ENCODE assay signal across 8 mouse cellular contexts in the genomic region with DNA sequence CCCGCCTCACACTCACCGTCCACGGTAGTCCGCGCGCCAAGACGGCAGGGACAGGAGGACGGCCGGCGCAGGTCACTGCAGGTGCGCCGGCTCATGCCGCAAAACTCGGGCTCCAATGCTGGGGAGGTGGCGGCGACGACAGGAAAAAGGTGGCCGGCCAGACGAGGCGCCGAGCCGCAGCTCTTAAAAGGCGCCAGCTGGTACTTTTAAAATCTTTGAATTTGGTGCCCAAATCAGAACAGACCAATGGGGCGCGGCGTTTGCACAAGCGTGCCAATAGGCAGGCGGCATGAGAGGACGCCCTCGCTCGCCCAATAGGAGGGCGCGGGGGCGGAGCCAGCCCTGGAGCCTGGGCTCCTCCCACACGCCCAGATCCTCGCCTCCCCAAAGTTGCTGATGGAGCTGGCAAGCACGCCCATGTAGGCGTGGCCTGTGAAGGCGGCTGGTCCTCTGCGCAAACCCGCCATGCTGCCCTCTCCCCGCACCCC. TPM values are rescaled to one million over a fixed set of nuclear protein-coding genes. Genes with fewer than 3 reads are reported as not detected.
DNase-seq lines count a peak whose midpoint lies in the region; ATAC-seq and TF ChIP-seq lines count a peak whose summit lies in the region.

A gene (minus strand): TSS at position 358 of the 488 bp plus-strand sequence.

- H3K4me1 ChIP-seq in embryonic fibroblast, embryonic 13.5 days (ENCODE audit: control insufficient read depth, insufficient read depth, low read length) = no peaks in the 10 kb centered on the region; the same call in 1 of the 2 replicates
- H3K4me1 ChIP-seq in heart, embryonic 10.5 days = peaks cover 8% of the 10 kb centered on the region
- H3K4me1 ChIP-seq in kidney, embryonic 15.5 days = peaks cover 38% of the 10 kb centered on the region
- peaks cover 18% of the 10 kb centered on the region for H3K4me1 ChIP-seq in liver, embryonic 11.5 days (replicated peaks; ENCODE audit: control insufficient read depth, insufficient read depth, low read length)
- peaks cover 5% of the 10 kb centered on the region for H3K4me1 ChIP-seq in stomach, embryonic 14.5 days (ENCODE audit: control insufficient read depth, insufficient read depth, low read length)

- peak within 1 kb of the TSS; percentile 10 for H3ac ChIP-seq in myocyte (ENCODE audit: control insufficient read depth, insufficient read length)

- peak within 1 kb of the TSS; percentile 91 for H3K4me2 ChIP-seq in kidney, embryonic 15.5 days
- H3K4me2 ChIP-seq in liver, embryonic 11.5 days = peak within 1 kb of the TSS; percentile 89
- peak within 1 kb of the TSS; percentile 97 for H3K4me2 ChIP-seq in myocyte (ENCODE audit: low read depth)
- H3K4me2 ChIP-seq in stomach, embryonic 14.5 days (replicated peaks; ENCODE audit: low read depth, low read length) = peak within 1 kb of the TSS; percentile 83

- WGBS in heart, embryonic 10.5 days = under 1% methylated on average over 42 of the region's 42 CpGs
- under 1% methylated on average over 42 of the region's 42 CpGs for whole genome bisulfite sequencing in kidney, embryonic 15.5 days
- WGBS in liver, embryonic 11.5 days = under 1% methylated on average over 42 of the region's 42 CpGs
- WGBS in stomach, embryonic 14.5 days = under 1% methylated on average over 42 of the region's 42 CpGs

- H3K27me3 ChIP-seq in heart, embryonic 10.5 days (ENCODE audit: insufficient read depth, poor library complexity, severe bottlenecking) = no peaks in the 10 kb centered on the region
- H3K27me3 ChIP-seq in kidney, embryonic 15.5 days = no peaks in the 10 kb centered on the region
- H3K27me3 ChIP-seq in liver, embryonic 11.5 days (replicated peaks; ENCODE audit: control insufficient read depth, insufficient read depth, low read length) = no peaks in the 10 kb centered on the region
- no peaks in the 10 kb centered on the region for H3K27me3 ChIP-seq in myocyte (ENCODE audit: control insufficient read depth, insufficient read depth, insufficient read length)
- H3K27me3 ChIP-seq in stomach, embryonic 14.5 days (ENCODE audit: control insufficient read depth, insufficient read depth, low read length) = no peaks in the 10 kb centered on the region

- peak within 1 kb of the TSS; percentile 74 for H3K9ac ChIP-seq in kidney, embryonic 15.5 days
- peak within 1 kb of the TSS; percentile 94 for H3K9ac ChIP-seq in liver, embryonic 11.5 days (ENCODE audit: low read depth, low read length)
- peak within 1 kb of the TSS; percentile 68 for H3K9ac ChIP-seq in stomach, embryonic 14.5 days (replicated peaks; ENCODE audit: low read depth, low read length)

- peaks cover 46% of the 10 kb centered on the region for H3K79me2 ChIP-seq in myocyte (ENCODE audit: control insufficient read depth, insufficient read depth)

- ATAC-seq in kidney, embryonic 15.5 days (replicated peaks; ENCODE audit: low FRiP score) = peak; percentile 96
- peak; percentile 89 for ATAC-seq in liver, embryonic 11.5 days (replicated peaks; ENCODE audit: low FRiP score)
- peak; percentile 93 for ATAC-seq in stomach, embryonic 14.5 days (ENCODE audit: insufficient number of reproducible peaks, insufficient read depth, low FRiP score, low read depth)

- H3K27ac ChIP-seq in embryonic fibroblast, embryonic 13.5 days (ENCODE audit: insufficient read depth, low read length) = peak within 1 kb of the TSS; percentile 76
- peak within 1 kb of the TSS; percentile 95 for H3K27ac ChIP-seq in heart, embryonic 10.5 days
- H3K27ac ChIP-seq in kidney, embryonic 15.5 days = peak within 1 kb of the TSS; percentile 93
- H3K27ac ChIP-seq in liver, embryonic 11.5 days (ENCODE audit: low read depth, low read length) = peak within 1 kb of the TSS; percentile 93
- H3K27ac ChIP-seq in stomach, embryonic 14.5 days (ENCODE audit: low read length) = peak within 1 kb of the TSS; percentile 91

- peak; percentile 100 for DNase-seq in CD4-positive helper T cell, adult 2 months (ENCODE audit: low read depth, low spot score)
- DNase-seq in brain, adult 2 months (ENCODE audit: low read depth, low spot score) = peak; percentile 100
- DNase-seq in heart, embryonic 10.5 days (ENCODE audit: low spot score) = peak; percentile 99
- DNase-seq in liver, embryonic 11.5 days (ENCODE audit: low spot score) = no peak

- peak; percentile 71 for TF ChIP-seq POLR2A in embryonic fibroblast, embryonic 13.5 days (IDR thresholded peaks at IDR 0.05; ENCODE audit: low read depth, low read length)
- peak; percentile 64 for TF ChIP-seq POLR2A in myocyte (IDR thresholded peaks at IDR 0.05; ENCODE audit: insufficient read length, low read depth)

- H3K4me3 ChIP-seq in embryonic fibroblast, embryonic 13.5 days (ENCODE audit: insufficient read depth, low read length) = peak within 1 kb of the TSS; percentile 84
- peak within 1 kb of the TSS; percentile 83 for H3K4me3 ChIP-seq in heart, embryonic 10.5 days
- H3K4me3 ChIP-seq in kidney, embryonic 15.5 days (replicated peaks) = peak within 1 kb of the TSS; percentile 87
- H3K4me3 ChIP-seq in liver, embryonic 11.5 days (ENCODE audit: low read depth, low read length) = peak within 1 kb of the TSS; percentile 84
- peak within 1 kb of the TSS; percentile 69 for H3K4me3 ChIP-seq in myocyte
- H3K4me3 ChIP-seq in stomach, embryonic 14.5 days (ENCODE audit: low read depth, low read length) = peak within 1 kb of the TSS; percentile 66

- no peak for TF ChIP-seq CTCF in embryonic fibroblast, embryonic 13.5 days (IDR thresholded peaks at IDR 0.05; ENCODE audit: borderline replicate concordance, insufficient read depth, low read length)

- H3K9me3 ChIP-seq in heart, embryonic 10.5 days = no peaks in the 10 kb centered on the region
- no peaks in the 10 kb centered on the region for H3K9me3 ChIP-seq in kidney, embryonic 15.5 days (replicated peaks)
- no peaks in the 10 kb centered on the region for H3K9me3 ChIP-seq in liver, embryonic 11.5 days (ENCODE audit: control insufficient read depth, low read length)
- H3K9me3 ChIP-seq in stomach, embryonic 14.5 days (ENCODE audit: control insufficient read depth, low read depth, low read length) = no peaks in the 10 kb centered on the region

- H3K36me3 ChIP-seq in heart, embryonic 10.5 days = peaks cover 26% of the 10 kb centered on the region
- H3K36me3 ChIP-seq in kidney, embryonic 15.5 days = peaks cover 26% of the 10 kb centered on the region
- H3K36me3 ChIP-seq in liver, embryonic 11.5 days (ENCODE audit: control insufficient read depth, insufficient read depth, low read length) = peaks cover 25% of the 10 kb centered on the region; the same call in 1 of the 2 replicates
- peaks cover 14% of the 10 kb centered on the region for H3K36me3 ChIP-seq in myocyte (ENCODE audit: control insufficient read depth, insufficient read depth)
- peaks cover 21% of the 10 kb centered on the region for H3K36me3 ChIP-seq in stomach, embryonic 14.5 days (ENCODE audit: control insufficient read depth, insufficient read depth, low read length)

TF ChIP-seq in myocyte, 11 proteins besides CTCF, POLR2A, EP300 and RAD21:
- TF ChIP-seq E2F4 (IDR thresholded peaks at IDR 0.05; ENCODE audit: insufficient read depth) (peak; percentile 92), TCF3 (IDR thresholded peaks at IDR 0.05; ENCODE audit: insufficient read length, low read depth) (no peak), POLR2AphosphoS2 (IDR thresholded peaks at IDR 0.05; ENCODE audit: insufficient read length, low read depth) (peak; percentile 50)
TF ChIP-seq in myocyte: peak in this region for 2.

RNA-seq across cellular contexts. Expression of the gene that starts here (rescaled TPM):
- 24.3 and 39.5 TPM in 2 replicates for polyA plus RNA-seq in embryonic fibroblast, embryonic 13.5 days (2011; ENCODE audit: insufficient read length, low read depth, missing spikeins)
- polyA plus RNA-seq in heart, embryonic 10.5 days (2016; fragmentation: Nextera tagmentation; extraction: Ambion mirVana) = 60.9 and 80.3 TPM in 2 replicates
- polyA plus RNA-seq in kidney, embryonic 15.5 days (2015; fragmentation: Nextera tagmentation; extraction: Ambion mirVana) = 75.5 and 79.6 TPM in 2 replicates
- 94.5 and 99.7 TPM in 2 replicates for polyA plus RNA-seq in liver, embryonic 11.5 days (2014; fragmentation: Nextera tagmentation; extraction: Ambion mirVana)
- polyA plus RNA-seq in myocyte (2012; fragmentation: generic; extraction: Trizol) = 6.3 TPM
- 70.7 and 74.8 TPM in 2 replicates for polyA plus RNA-seq in stomach, embryonic 14.5 days (2014; fragmentation: Nextera tagmentation; extraction: Ambion mirVana)
